Mouse (Mus musculus) kidney, adult 18-20 months (tissue): ENCODE data around the gene 4932438H23Rik.
"Not testable (repeated sequence)": the region's sequence is repeated elsewhere in the genome, so short reads cannot be mapped to it uniquely, and the experiment has no call there.

Source experiments
- DNase-seq: peaks from one replicate; pipeline ENCODE4 v3.0.0; 2021

Gene 4932438H23Rik

DNA sequence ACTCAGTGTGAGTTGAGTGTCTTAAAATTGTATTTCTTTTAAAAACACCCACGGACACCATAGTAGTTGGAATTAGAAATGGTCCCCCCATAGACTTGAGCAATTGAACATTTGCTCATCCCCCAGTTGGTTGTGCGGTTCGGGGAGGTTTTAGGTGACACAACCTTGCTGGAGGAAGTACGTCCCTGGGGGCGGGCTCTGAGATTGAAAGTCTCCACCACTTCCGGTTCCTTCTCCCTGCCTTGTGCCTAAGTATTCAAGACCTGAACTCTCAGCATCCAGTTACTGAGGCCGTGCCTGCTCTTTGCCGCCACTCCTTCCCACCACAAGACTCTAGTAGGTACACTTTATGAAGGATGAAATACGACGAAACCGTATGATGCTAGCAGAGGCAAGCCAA lies 2.9 kb upstream of the 4932438H23Rik start:
- no peak for DNase-seq

DNA sequence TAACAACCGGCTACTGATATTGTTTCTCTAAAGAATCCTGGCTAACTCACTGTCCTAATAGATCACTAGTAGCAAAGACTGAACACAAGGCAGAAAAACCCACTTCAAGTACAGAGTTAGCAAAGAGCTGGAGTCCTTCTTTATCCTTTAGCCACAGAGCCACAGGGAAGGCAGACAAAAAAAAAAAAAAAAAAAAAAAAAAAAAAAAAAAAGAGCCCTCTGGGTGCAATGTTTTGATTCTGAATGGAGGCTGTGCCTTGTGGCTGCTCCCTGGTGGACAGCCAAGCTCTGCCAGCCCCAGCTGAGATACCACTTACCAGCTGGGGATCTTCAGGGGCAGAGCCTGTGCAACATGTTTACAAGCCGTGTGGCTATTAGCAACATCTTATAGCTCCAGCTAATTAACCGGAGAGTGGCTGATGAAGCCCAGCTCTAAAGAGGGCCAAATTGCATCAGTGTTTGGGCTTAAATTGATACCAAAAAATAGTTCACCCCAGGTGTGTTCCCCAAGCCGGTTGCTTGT lies 2.1 kb upstream of the 4932438H23Rik start:
- no peak for DNase-seq

DNA sequence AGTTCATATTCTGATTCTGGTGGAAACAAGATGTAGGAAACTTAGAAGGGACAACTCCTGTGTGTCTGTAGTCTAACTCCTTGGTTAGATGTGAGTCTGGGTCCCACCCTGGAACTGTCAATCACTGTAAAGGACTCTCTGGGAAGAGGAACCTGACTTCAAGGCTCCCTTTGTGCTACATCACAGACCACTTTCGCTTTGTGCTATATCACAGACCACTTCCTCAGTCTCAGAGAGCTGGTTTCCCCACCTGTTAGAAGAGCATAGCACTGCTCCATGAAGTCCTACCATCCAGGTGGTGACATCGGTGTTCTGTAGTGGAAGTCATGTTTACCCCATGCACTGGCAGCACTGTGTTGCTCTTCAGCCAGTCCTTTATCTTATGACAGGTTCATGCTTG lies 1.1 kb upstream of the 4932438H23Rik start:
- DNase-seq = no peak

DNA sequence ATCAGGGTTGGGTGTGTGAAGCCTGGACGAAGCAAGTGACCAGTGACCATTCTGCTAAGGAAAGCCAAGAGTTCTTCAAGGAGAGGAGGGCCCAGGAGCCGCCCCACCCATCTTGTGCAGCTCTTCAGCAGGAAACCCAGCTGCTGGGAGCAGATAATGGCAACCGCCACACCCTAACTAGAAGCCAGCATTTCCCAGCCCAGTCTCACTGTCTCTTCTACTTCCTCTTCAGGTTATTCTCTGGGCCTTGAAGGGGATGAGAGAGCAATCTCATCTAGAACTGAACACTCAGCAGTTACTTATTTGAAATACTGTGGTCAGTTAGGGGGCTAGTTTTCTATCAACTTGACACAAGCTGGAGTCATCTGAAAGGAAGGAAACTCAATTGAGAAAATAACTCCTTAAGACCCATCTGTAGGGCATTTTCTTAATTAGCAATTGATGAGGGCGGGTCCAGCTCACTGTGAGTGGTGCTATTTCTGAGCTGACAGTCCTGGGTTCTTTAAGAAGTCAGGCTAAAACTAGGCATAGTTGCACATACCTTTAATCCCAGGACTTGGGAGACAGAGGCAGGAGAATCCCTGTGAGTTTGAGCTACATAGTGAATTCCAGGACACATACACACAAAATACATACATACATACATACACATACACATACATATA lies 8.1 kb downstream of the 4932438H23Rik start:
- no peak for DNase-seq

DNA sequence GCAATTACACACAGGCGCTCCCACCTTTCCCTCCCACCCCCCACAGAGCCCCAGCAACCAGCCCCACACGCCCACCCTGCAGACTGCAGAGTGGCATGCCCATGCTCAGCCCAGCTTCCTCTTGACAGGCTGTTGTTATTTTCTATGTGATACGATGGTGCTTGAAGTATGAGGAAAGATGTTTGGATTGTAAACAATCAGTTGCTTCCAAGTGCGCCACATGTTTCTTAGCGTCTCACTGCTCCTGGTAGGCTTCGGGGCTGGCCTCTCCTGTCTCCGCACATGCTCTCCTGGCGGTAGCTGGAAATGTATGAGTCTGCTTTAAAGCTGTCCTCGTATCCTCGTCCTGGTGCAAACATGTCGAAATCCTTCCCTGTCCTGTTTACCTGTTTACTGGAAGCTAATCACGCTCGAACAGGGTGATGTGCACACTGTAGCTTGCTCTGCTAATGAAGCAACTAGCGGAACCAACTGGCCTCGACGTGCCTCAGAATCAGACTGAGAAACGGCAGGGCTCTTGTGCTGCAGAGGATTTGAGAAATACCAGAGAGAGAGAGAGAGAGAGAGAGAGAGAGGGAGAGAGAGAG lies 9.6 kb downstream of the 4932438H23Rik start:
- DNase-seq = no peak

DNA sequence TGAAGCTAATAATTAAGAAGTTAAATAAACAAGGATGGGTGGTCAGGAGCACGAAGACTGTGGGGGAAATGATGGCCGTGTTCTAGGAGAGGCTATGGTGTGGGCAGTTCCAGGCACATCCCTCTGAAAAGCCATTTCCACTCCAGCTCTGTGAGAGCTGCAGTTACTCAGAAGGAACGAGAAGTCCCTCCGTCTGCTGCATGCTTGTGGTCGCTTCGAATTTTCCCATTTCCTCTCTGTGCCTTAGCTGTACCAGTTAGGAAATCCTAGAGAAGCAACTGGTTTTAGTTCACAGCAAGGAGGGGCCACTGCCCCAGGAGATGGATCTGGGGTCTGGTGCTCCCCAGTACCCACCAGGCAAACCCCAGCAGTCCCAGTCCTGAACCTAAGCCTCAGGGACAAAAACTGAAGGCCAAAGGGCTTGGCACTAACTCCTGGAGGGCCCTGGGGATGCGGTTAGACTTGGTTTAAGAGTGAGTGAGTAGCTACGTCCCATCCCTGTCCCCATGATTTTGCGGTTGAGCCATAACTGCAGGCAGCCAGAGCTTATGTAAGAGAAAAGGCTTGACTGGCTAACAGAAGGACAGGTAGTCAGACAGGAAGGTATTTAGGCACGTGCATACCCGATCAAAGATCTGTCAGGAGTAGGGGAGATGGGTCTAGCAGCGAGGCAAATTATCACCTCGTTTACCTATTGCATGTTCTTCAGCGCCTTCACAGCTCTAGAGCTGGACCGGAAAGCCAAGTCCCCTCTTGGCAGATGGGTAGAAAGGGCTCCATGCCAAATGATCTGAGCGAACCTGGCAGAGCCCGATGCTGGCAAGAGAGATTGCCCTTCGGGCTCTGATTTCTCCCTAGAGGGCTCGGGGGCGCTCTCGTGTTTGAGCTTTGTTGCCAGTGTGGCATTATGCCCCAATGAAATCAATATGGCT lies 10.3 kb downstream of the 4932438H23Rik start:
- DNase-seq = peak; percentile 32

DNA sequence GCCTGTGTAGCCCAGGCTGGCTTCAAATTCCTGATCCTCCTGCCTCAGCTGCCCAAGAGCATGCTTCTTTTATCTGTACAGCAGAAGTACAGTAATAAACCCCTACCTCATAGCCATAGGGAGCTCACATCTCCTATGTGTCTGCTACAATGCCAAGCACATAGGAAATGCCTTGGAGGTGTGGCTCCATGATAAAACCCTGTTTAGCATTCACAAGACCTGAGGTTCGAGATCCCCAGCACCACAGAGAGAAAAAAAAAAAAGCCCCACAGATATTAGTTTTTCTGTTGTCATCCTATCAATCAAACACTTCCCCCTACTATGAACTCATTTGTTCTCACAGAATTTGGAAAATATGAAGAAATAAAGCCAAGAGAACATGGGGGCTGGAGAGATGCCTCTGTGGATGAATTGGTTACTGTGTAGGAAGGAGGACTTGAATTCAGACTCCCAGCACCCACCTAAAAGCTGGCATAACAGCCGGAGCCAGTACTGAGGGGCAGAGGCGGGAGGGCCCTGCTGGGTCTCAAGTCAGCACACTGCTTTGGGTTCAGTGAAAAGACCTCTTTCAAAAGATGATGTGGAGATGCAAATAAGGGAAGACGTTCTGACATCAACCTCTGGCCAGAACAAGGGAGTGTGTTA lies 11.8 kb downstream of the 4932438H23Rik start:
- no peak for DNase-seq

DNA sequence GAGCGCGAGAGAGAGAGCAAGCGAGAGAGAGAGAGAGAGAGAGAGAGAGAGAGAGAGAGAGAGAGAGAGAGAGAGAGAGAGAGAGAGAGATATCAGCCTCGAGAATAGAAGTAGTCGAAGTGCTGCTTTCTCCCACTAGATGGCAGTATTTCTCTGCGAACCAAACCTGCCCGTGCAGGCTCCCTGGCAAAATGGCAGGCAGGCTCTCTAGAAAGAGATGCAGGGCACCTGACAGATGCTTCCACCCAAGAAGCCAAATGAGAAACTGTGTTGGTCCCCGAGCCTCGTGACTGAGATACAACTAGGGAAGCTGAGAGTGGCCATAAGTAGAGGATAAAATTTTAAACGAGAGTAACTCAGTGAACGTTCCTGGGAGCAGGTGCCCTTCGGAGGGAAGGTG lies 13.4 kb downstream of the 4932438H23Rik start:
- DNase-seq = peak; percentile 53

DNA sequence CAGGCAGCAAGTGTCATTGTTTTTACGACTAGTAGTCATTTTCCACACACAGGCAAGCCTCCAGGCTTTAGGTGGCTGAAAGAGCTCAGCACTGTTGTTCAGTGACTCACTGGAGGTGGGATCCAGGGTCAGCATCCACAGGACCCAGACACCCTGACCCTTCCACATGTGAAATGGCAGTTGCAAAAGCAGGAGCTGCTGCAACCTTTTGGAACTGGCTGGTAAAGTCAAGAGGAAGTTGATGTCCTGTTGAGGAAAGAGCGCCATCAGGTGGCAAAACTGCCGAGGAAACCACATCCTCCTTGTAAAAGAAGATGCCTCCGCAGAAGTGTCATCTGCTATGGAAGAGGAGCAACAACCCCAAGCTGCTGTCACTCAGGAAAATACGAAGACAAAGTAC lies 18.7 kb downstream of the 4932438H23Rik start:
- no peak for DNase-seq

DNA sequence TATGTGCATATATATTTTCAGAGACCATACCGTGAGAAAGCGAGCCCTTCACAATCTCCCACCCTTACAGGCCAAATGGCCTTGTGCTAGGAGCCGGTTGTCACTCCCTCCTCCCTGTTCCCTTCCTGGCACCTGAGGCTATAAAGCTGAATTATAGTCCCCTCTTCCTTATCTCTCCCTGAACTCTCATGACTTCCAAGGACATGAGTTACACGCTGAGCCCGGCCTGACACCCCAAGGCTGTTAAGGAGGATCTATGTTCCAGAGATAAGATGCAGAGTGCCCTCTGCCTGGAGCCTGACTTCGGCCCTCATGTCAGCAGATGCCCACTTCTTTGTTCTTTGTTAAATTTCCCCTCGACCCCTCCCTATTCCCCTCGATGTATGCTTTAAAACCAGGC lies 19.5 kb downstream of the 4932438H23Rik start:
- DNase-seq = not testable (repeated sequence)

DNA sequence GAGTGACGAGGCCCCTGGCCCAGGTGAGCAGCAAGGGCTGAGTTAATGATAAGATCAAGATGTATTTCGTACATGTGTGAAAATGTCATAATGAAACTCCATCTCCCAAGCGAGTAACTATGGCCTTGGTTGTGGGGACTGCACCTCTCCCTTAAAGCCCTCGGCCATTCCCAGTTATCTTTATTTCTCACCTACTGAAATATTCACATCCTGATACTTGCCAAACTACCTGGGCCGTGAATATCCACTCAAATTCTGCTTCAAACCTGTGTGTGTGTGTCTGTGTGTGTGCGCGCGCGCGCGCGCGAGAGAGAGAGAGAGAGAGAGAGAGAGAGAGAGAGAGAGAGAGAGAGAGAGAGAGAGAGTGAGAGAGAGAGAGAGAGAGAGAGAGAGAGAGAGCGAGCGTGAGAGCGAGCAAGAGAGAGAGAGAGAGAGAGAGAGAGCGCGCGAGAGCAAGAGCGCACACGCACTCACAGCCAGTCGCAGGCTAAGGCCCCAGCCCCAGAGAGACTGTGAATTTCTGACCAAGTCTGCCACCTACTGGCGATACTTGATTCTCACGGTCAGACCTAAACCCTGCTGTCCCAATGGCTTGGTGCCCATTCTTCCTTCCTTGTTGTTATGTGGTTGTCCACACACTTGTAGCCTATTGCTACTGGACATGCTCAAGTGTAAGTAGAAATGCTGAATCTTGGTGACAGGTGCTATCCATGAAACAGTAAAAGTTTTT lies 21.6 kb downstream of the 4932438H23Rik start:
- DNase-seq = peak; percentile 88

DNA sequence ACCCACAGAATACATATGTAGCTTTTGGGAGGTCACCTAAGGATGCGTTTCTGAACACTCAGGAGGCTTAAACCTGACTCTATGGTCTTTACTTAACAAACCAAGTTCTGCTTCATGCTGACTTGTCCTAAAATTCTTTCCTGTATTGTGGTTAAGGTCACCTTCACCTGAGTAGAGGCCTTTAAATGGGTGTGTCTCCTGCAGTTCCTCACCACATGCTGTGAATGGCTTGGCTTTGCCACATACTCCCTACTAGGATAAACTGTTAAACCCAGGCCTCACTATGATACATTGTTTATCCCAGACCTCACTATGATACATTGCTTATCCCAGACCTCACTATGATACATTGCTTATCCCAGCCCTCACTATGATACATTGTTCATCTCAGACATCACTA lies 22.7 kb downstream of the 4932438H23Rik start:
- no peak for DNase-seq

DNA sequence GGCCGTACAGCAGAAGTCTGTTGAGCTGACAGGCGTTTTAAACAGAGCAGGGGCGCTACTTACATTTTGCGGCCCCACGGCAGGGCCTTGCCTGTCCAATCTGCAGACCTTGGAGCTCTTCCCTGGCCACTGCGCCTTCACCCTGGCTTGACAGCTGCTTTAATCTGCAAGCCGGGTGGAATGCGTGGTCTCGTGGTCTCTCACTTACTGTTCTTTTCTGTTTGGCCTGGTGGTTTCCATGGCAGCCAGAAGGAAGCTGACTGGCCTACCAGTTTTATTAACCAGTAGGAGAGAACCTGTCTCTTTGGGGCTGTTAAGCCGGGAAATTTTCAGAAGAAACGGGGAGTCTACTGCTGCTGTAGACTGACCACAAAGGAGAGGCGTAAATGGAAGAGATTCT lies 26.0 kb downstream of the 4932438H23Rik start:
- DNase-seq = no peak

DNA sequence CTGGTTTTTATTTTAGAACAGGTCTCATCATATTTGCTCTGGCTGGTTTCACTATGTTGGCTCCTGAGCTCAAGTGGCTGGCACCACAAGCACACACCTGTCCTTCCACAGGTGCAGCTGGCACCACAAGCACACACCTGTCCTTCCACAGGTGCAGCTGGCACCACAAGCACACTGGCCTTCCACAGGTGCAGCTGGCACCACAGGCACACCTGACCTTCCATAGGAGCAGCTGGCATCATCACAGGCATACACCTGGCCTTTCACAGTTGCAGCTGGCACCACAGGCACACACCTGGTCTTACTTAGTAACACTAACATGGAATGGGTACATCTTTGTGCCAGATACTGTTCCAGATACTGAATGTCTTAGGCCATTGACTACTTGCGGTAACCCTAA lies 27.8 kb downstream of the 4932438H23Rik start:
- DNase-seq = no peak

DNA sequence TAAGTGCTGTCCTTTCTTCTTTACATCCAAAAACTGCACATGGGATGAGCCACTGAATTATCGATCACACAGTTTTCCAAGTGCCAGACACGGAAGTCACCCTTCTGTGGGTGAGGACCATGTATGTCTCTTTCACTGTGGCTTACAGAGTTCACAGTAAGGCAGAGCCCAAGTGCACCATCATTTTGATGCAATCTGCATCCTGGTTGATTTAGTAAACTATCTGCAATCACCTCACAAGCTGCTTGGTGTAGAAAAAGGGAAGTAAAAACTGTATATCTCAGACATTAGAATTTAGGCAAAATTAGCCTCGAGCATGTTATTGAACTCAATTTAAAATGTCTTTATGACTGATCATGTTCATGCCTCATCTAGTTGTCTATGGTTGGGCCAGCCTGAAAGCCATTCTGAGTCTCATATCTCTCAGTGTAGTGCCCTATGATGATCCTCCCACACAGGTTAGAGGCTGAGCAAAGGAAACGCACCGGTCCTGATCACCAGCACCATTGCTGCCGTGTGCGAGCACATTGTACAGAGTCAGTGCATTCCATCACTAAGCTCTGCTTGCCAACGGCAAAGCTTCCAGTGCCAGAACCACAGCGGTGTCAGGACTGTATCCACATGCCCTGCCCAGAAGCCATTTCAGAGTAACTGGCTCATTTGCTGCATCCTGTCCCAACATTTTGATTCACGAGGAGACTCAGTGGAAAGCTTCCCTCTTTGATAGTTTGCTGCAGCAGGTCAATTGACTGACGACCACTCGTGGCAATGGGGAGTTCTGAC lies 30.1 kb downstream of the 4932438H23Rik start:
- DNase-seq = no peak

DNA sequence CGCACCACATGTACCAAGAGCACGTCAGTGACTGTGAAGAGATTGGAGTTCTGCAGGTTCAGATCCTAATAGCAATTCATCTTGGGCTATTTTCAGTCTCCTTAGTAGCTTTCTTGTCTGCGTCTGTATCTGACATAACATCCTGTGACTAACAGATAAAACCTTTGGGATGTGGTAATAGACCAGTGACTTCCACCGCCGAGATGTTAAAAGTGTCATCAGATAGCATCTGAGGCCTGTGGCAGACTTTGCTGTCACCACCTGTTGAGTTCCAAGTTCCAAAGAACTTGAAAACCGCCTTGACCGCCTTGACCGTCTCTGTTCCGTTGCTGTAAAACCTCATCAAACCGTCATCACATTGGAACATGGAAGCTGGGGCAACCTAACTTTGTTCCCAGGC lies 31.1 kb downstream of the 4932438H23Rik start:
- DNase-seq = no peak

DNA sequence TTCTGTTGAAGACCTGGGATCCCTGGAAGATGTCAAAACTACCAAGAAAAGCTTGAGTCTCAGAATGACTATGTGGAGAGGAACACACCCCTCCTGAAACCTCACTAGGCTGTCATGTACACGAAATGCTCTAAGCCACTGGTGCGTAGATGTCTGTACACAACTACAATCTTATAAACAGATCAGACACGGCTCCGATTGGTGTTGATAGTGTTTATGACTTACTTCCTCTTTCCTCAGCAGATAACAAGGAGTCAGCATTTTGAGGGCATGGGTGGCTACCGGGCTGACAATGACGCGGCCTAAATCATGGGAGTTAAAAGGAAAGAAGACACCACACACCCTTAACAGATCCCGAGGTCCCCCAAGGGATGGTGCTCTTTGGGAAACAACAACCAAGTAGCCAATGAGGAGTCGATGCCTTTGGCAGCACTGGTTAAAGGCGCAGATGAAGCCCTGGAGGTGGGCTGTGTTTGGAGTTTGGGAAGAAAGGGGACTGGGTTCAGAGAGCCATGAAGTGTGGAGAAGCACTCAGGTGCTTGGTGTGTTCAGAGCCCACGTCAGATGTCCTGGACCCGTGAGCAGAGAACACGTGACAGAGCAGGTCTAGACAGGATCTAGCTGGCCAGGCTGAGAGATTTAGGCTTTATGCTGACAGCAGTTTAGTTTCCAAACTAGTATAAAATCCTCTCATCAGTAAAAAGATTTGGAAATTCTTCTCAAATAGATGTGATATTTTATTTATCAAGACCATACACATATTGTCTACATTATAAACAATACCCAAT lies 33.2 kb downstream of the 4932438H23Rik start:
- DNase-seq = no peak

DNA sequence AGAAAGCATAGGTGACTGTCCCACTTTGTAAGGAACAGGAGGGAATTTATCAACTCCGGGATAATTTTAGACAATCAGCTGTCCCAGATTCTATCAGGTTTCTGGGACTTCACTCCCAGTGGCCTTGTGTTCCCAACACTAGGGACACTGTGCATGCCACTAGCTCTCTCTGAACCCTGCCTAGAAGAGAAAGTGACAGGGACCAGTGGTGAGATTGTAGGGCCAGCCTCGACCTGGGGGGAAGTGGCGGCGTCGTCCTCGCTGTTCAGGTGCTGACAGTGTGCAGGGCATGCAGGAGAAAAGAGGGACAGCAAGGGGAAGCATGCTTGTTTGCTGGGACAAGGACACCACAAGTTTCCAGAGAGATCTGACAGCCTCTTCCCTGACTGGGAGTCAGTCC lies 37.2 kb downstream of the 4932438H23Rik start:
- no peak for DNase-seq

DNA sequence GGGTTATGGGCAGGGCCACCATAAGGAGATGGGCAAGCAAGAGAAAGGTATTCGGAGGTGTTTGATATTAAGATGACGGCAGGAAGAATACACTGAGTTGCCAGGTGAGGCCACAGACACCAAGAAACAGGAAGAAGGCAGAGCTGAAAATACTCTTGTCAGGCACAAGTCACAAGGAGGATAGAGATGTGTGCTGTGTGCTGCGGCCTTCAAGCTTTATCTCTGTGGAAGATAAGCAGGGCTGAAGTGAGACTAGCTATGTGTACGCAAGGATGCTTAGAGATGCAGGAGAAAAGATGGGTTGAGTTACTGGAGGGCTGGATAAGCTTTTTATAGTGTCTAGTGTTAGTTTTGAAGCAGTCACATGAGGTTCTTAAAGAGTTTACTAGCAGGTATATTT lies 37.7 kb downstream of the 4932438H23Rik start:
- DNase-seq = no peak

DNA sequence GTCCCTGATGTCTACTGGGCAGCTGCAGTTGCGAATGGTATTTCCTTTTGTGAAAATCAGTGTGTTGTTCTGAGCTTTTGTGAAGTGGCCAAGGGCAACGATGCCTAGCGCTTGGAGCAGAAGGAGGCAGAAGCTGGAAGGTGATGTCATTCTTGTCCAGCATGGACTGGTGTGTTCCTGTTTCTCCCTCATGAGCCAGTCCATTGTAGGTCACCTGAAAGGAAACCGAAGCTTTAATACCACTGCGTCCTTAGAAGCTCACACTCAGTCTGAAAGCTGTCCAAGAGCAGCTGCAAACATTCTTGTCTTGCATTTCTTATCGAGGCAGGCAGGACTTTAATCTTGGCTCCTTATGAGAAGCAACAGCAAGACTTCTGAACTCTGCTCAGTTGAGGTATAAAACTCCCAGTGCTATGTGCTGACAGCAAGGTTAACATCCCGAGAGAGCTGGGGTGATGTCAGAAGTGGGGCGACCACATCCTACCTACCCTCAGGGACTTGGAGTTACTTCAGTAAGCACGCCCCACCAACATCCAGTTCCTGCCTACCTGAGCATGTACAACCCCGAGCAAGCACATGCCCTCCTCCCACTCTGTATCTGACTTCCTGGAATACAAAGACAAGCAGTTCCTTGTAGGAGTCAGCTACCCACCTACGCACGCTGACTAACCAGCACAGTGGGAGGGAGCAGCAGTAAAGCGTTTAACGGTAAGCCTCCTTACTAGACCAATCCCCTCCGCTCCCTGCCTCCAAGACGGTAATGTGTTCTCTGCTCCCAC lies 38.7 kb downstream of the 4932438H23Rik start:
- peak; percentile 40 for DNase-seq
